Mouse (Mus musculus): ENCODE measurements around the gene Mydgf. TPM values are rescaled to one million over a fixed set of nuclear protein-coding genes. Genes with fewer than 3 reads are reported as not detected.

Mydgf gene
- polyA plus RNA-seq (2015; fragmentation: Nextera tagmentation; extraction: Ambion mirVana): 69.9 and 75.1 TPM in 2 replicates

GRCm38 (mm10) chr17:56183658-56184103 is at the start of gene Mydgf:
Gene Mydgf, minus strand, starts transcription at chr17:56183920.
- ATAC-seq (replicated peaks; ENCODE audit: extremely low read depth, insufficient read depth, low FRiP score): peak; percentile 93
- Histone ChIP-seq H3K27me3 (ENCODE audit: control insufficient read depth, insufficient read depth, low read length) (no peaks in the 10 kb centered on the region), H3K4me3 (ENCODE audit: low read length) (peak within 1 kb of the TSS; percentile 96), H3K4me1 (ENCODE audit: control insufficient read depth, insufficient read depth, low read length) (peaks cover 11% of the 10 kb centered on the region), H3K9ac (ENCODE audit: low read length) (peak within 1 kb of the TSS; percentile 92), H3K27ac (ENCODE audit: low read length) (peak within 1 kb of the TSS; percentile 78), H3K9me3 (replicated peaks; ENCODE audit: control insufficient read depth, low read length) (no peaks in the 10 kb centered on the region), H3K36me3 (ENCODE audit: control insufficient read depth, insufficient read depth) (peaks cover 28% of the 10 kb centered on the region; the same call in 1 of the 2 replicates), H3K4me2 (ENCODE audit: low read depth, low read length) (peak within 1 kb of the TSS; percentile 97)
- under 1% methylated on average over 47 of the region's 47 CpGs for WGBS

GRCm38 (mm10) chr17:56233389-56233788 is 49.7 kb upstream of the Mydgf start:
- H3K36me3 ChIP-seq (ENCODE audit: control insufficient read depth, insufficient read depth): no peaks in the 10 kb centered on the region
- 51% methylated on average over 8 of the region's 8 CpGs for WGBS
- H3K9me3 ChIP-seq (replicated peaks; ENCODE audit: control insufficient read depth, low read length): no peaks in the 10 kb centered on the region
- no peak overlapping the region for H3K27ac ChIP-seq (ENCODE audit: low read length)
- no peaks in the 10 kb centered on the region; the same call in 1 of the 2 replicates for H3K27me3 ChIP-seq (ENCODE audit: control insufficient read depth, insufficient read depth, low read length)
- no peak overlapping the region for H3K4me2 ChIP-seq (ENCODE audit: low read depth, low read length)
- H3K9ac ChIP-seq (ENCODE audit: low read length): no peak overlapping the region
- ATAC-seq (replicated peaks; ENCODE audit: extremely low read depth, insufficient read depth, low FRiP score): no peak
- H3K4me1 ChIP-seq (ENCODE audit: control insufficient read depth, insufficient read depth, low read length): no peaks in the 10 kb centered on the region
- no peak overlapping the region for H3K4me3 ChIP-seq (ENCODE audit: low read length)

GRCm38 (mm10) chr17:56229943-56230342 is 46.2 kb upstream of the Mydgf start:
- no peak for ATAC-seq (replicated peaks; ENCODE audit: extremely low read depth, insufficient read depth, low FRiP score)
- no peaks in the 10 kb centered on the region for H3K4me1 ChIP-seq (ENCODE audit: control insufficient read depth, insufficient read depth, low read length)
- H3K4me2 ChIP-seq (ENCODE audit: low read depth, low read length): no peak overlapping the region
- no peaks in the 10 kb centered on the region for H3K9me3 ChIP-seq (replicated peaks; ENCODE audit: control insufficient read depth, low read length)
- H3K27ac ChIP-seq (ENCODE audit: low read length): no peak overlapping the region
- no peaks in the 10 kb centered on the region; the same call in 1 of the 2 replicates for H3K27me3 ChIP-seq (ENCODE audit: control insufficient read depth, insufficient read depth, low read length)
- 55% methylated on average over 10 of the region's 10 CpGs for WGBS
- H3K36me3 ChIP-seq (ENCODE audit: control insufficient read depth, insufficient read depth): no peaks in the 10 kb centered on the region
- no peak overlapping the region for H3K9ac ChIP-seq (ENCODE audit: low read length)
- no peak overlapping the region for H3K4me3 ChIP-seq (ENCODE audit: low read length)

- H3K36me3 ChIP-seq (ENCODE audit: control insufficient read depth, insufficient read depth): no peaks in the 10 kb centered on the region
- no peak overlapping the region for H3K9ac ChIP-seq (ENCODE audit: low read length)
- no peak overlapping the region for H3K4me3 ChIP-seq (ENCODE audit: low read length)
- H3K27ac ChIP-seq (ENCODE audit: low read length): no peak overlapping the region
- WGBS: 79% methylated on average over 3 of the region's 3 CpGs
- no peak overlapping the region for H3K4me2 ChIP-seq (ENCODE audit: low read depth, low read length)
- H3K9me3 ChIP-seq (replicated peaks; ENCODE audit: control insufficient read depth, low read length): no peaks in the 10 kb centered on the region
- no peaks in the 10 kb centered on the region for H3K4me1 ChIP-seq (ENCODE audit: control insufficient read depth, insufficient read depth, low read length)
- no peak for ATAC-seq (replicated peaks; ENCODE audit: extremely low read depth, insufficient read depth, low FRiP score)
- no peaks in the 10 kb centered on the region for H3K27me3 ChIP-seq (ENCODE audit: control insufficient read depth, insufficient read depth, low read length)
Observed at GRCm38 (mm10) chr17:56226566-56226965, 42.8 kb upstream of the Mydgf start.

DNA sequence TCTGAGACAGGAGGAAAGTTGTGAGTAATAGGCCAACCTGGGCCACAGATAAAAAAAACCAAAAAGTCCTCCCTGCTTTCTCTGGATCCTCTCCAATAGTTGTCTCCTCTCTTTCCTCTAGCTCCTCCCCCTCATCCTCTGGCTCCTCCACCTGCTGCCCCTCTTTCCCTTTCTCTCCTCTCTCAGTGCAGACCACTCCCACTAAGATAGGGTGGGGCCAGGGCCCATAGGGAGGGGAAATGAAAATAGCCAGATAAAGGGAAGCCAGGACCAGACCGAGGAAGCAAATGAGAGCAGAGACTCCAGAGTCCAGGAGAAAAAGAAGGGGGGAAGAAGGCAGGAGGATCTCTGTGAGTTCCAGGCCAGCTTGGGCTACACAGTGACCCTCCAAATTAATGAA is 41.2 kb upstream of the Mydgf start:
- no peak overlapping the region for H3K9ac ChIP-seq (ENCODE audit: low read length)
- no peaks in the 10 kb centered on the region for H3K27me3 ChIP-seq (ENCODE audit: control insufficient read depth, insufficient read depth, low read length)
- no peaks in the 10 kb centered on the region for H3K9me3 ChIP-seq (replicated peaks; ENCODE audit: control insufficient read depth, low read length)
- no peak overlapping the region for H3K4me2 ChIP-seq (ENCODE audit: low read depth, low read length)
- H3K4me3 ChIP-seq (ENCODE audit: low read length): no peak overlapping the region
- no peak for ATAC-seq (replicated peaks; ENCODE audit: extremely low read depth, insufficient read depth, low FRiP score)
- no peaks in the 10 kb centered on the region for H3K36me3 ChIP-seq (ENCODE audit: control insufficient read depth, insufficient read depth)
- no peaks in the 10 kb centered on the region for H3K4me1 ChIP-seq (ENCODE audit: control insufficient read depth, insufficient read depth, low read length)
- no peak overlapping the region for H3K27ac ChIP-seq (ENCODE audit: low read length)
- WGBS: 30% methylated on average over 1 of the region's 1 CpGs

- 39% methylated on average over 3 of the region's 3 CpGs for WGBS
- Histone ChIP-seq H3K4me1 (ENCODE audit: control insufficient read depth, insufficient read depth, low read length) (peaks cover 11% of the 10 kb centered on the region), H3K9ac (ENCODE audit: low read length) (no peak overlapping the region), H3K27ac (ENCODE audit: low read length) (peak overlapping the region; percentile 61), H3K4me2 (ENCODE audit: low read depth, low read length) (no peak overlapping the region), H3K27me3 (ENCODE audit: control insufficient read depth, insufficient read depth, low read length) (no peaks in the 10 kb centered on the region), H3K9me3 (replicated peaks; ENCODE audit: control insufficient read depth, low read length) (no peaks in the 10 kb centered on the region), H3K36me3 (ENCODE audit: control insufficient read depth, insufficient read depth) (no peaks in the 10 kb centered on the region), H3K4me3 (ENCODE audit: low read length) (no peak overlapping the region)
- no peak for ATAC-seq (replicated peaks; ENCODE audit: extremely low read depth, insufficient read depth, low FRiP score)
Observed at GRCm38 (mm10) chr17:56219805-56220204, 36.1 kb upstream of the Mydgf start.

DNA sequence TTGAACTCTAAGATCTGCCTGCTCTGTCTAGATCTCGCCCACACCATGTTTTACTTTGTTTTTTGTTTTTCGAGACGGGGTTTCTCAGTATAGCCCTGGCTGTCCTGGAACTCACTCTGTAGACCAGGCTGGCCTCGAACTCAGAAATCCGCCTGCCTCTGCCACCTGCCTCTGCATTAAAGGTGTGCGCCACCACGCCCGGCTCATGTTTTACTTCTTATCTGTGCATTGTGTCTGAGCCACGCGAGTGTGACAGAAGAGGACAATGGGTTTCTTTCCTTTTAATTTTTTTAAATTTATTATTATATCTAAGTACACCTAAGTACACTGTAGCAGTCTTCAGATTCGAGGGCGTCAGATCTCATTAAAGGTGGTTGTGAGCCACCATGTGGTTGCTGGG is 35.5 kb upstream of the Mydgf start:
- Histone ChIP-seq H3K4me3 (ENCODE audit: low read length) (peak overlapping the region; percentile 89), H3K27me3 (ENCODE audit: control insufficient read depth, insufficient read depth, low read length) (no peaks in the 10 kb centered on the region), H3K9me3 (replicated peaks; ENCODE audit: control insufficient read depth, low read length) (no peaks in the 10 kb centered on the region), H3K4me2 (ENCODE audit: low read depth, low read length) (peak overlapping the region; percentile 75), H3K27ac (ENCODE audit: low read length) (peak overlapping the region; percentile 87), H3K36me3 (ENCODE audit: control insufficient read depth, insufficient read depth) (no peaks in the 10 kb centered on the region), H3K9ac (ENCODE audit: low read length) (peak overlapping the region; percentile 92), H3K4me1 (ENCODE audit: control insufficient read depth, insufficient read depth, low read length) (peaks cover 11% of the 10 kb centered on the region)
- 37% methylated on average over 12 of the region's 12 CpGs for WGBS
- ATAC-seq (replicated peaks; ENCODE audit: extremely low read depth, insufficient read depth, low FRiP score): no peak

DNA sequence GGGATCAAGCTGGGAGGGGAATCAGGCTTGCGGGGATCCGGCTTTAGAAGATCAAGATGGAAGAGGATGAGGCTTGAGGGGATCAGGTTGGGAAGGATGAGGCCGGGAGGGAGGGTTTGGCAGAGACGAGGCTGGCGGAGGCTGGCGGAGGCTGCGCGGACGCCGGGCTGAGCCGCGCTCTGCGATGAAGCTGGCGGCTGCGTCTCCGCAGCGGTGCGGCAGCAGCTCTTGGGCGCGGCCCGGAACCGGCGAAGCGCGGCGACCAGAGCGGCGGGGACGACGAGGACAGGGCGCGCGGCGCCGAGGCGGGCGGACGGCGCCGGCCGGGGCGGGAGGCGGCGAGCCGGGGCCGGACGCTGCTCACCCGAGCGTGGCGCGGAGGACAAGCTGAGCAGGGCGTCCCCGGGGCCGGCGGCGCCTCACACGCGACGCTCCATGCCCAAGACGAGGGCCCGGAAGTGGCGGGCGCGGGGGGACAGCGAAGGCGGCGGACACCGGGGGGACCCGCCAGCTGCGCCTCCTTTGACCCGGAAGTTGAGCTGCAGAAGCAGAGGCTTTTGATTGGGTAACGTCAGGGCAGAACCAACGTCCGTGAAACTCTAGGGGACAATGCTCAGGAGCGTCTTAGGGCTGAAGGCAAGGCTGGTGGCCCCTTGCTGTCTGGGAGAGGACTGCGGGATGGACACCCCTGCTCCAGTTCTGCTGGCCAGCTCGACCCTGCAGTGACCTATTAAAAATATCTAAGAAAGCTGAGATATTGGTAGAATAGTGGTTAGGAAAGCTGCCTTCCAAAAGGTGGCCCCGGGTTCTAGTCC is 34.9 kb upstream of the Mydgf start, which contains the start of gene Dpp9:
Gene Dpp9, minus strand, starts transcription at position 529 of the 815 bp plus-strand sequence.
- Histone ChIP-seq H3K4me2 (ENCODE audit: low read depth, low read length) (peak within 1 kb of the TSS; percentile 75), H3K4me1 (ENCODE audit: control insufficient read depth, insufficient read depth, low read length) (peaks cover 11% of the 10 kb centered on the region), H3K36me3 (ENCODE audit: control insufficient read depth, insufficient read depth) (no peaks in the 10 kb centered on the region), H3K9me3 (replicated peaks; ENCODE audit: control insufficient read depth, low read length) (no peaks in the 10 kb centered on the region), H3K4me3 (ENCODE audit: low read length) (peak within 1 kb of the TSS; percentile 89), H3K27ac (ENCODE audit: low read length) (peak within 1 kb of the TSS; percentile 87), H3K9ac (ENCODE audit: low read length) (peak within 1 kb of the TSS; percentile 92), H3K27me3 (ENCODE audit: control insufficient read depth, insufficient read depth, low read length) (no peaks in the 10 kb centered on the region)
- under 1% methylated on average over 62 of the region's 78 CpGs for WGBS
- peak; percentile 99 for ATAC-seq (replicated peaks; ENCODE audit: extremely low read depth, insufficient read depth, low FRiP score)

- Histone ChIP-seq H3K4me3 (ENCODE audit: low read length) (peak overlapping the region; percentile 89), H3K36me3 (ENCODE audit: control insufficient read depth, insufficient read depth) (no peaks in the 10 kb centered on the region), H3K4me1 (ENCODE audit: control insufficient read depth, insufficient read depth, low read length) (peaks cover 15% of the 10 kb centered on the region), H3K27ac (ENCODE audit: low read length) (no peak overlapping the region), H3K9me3 (replicated peaks; ENCODE audit: control insufficient read depth, low read length) (no peaks in the 10 kb centered on the region), H3K4me2 (ENCODE audit: low read depth, low read length) (peak overlapping the region; percentile 75), H3K27me3 (ENCODE audit: control insufficient read depth, insufficient read depth, low read length) (no peaks in the 10 kb centered on the region), H3K9ac (ENCODE audit: low read length) (peak overlapping the region; percentile 92)
- no peak for ATAC-seq (replicated peaks; ENCODE audit: extremely low read depth, insufficient read depth, low FRiP score)
- WGBS: 63% methylated on average over 13 of the region's 13 CpGs
Observed at GRCm38 (mm10) chr17:56217670-56218069, 34.0 kb upstream of the Mydgf start.
